Mouse (Mus musculus): ENCODE measurements at regions not wholly inside any gene's neighbourhood (a gene's known extent, or its start where the extent isn't known, plus 50 kb on each side); places are given as distances from the start of the nearest gene placed in this dataset.
"Not testable (repeated sequence)": the region's sequence is repeated elsewhere in the genome, so short reads cannot be mapped to it uniquely, and the experiment has no call there.

- DNase-seq (ENCODE audit: low spot score) = peak; percentile 0
Observed at GRCm38 (mm10) chrX:91059251-91059650, 167.3 kb downstream of the Gm44 start.

DNA sequence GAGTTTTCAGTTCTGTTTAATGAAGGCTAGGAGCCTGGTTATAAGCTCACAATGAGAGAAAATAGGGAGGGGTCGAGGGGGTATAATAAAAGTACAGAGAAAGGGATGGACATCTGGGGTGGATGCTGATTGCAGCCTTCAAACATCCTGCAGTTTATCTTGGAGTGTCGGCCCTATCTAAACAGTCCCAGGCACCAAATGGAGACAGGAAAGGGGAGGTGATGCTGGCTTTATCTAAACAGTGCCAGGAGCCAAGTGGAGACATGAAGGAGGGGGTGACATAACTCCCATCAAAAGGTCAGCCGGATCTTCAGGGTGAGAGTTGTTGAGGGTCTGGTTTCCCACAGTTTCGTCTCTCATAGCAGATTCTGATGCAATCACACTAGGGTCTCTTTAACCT, 193.2 kb downstream of the Gm44 start:
- DNase-seq (ENCODE audit: low spot score) = not testable (repeated sequence)
